Mouse (Mus musculus) liver, embryonic 14.5 days (tissue): Measurements from ENCODE around the gene Srl. TPM values are rescaled to one million over a fixed set of nuclear protein-coding genes. Genes with fewer than 3 reads are reported as not detected.

Source experiments
- ATAC-seq: fragments of 200-750 bp; cut with Nextera tagmentation; 2 replicates; pipeline ENCODE4 v1.8.0; 2017; ENCODE audit warnings: moderate number of reproducible peaks, mild to moderate bottlenecking, moderate library complexity; ENCODE audit not compliant: insufficient read depth
- DNase-seq, 3 experiments: peaks; one replicate each; pipeline ENCODE4 v3.0.0-alpha.2; 2012 to 2013; ENCODE audit warnings: low read depth in 3 of 3, low spot score in 3 of 3
- H3K27ac ChIP-seq: fragments of 300-500 bp; sonication (generic); 2 replicates; pipeline ENCODE4 v1.5.1; 2014; ENCODE audit warnings: moderate library complexity, mild to moderate bottlenecking, control low read depth, inconsistent platforms
- H3K27me3 ChIP-seq: fragments of 300-500 bp; sonication (generic); 2 replicates; pipeline ENCODE4 v1.6.1; 2014; ENCODE audit warnings: mild to moderate bottlenecking, low read length, moderate library complexity; ENCODE audit not compliant: control insufficient read depth, insufficient read depth
- H3K36me3 ChIP-seq: fragments of 300-500 bp; sonication (generic); replicated peaks from 2 replicates; pipeline ENCODE4 v1.6.1; 2014; ENCODE audit warnings: low read depth; ENCODE audit not compliant: control insufficient read depth, insufficient read depth
- H3K4me1 ChIP-seq, 2 experiments: fragments of 200-500 bp in 1 of 2; fragments of 300-500 bp in 1 of 2; sonication (generic) in 1 of 2; replicated peaks; 2 replicates each; pipeline ENCODE4 v1.6.1; 2012 to 2014; ENCODE audit warnings: antibody characterized with exemption in 1 of 2, inconsistent platforms in 1 of 2, low read length in 1 of 2; ENCODE audit not compliant: control insufficient read depth in 2 of 2, insufficient read depth in 2 of 2
- H3K4me2 ChIP-seq: fragments of 300-500 bp; sonication (generic); 2 replicates; pipeline ENCODE4 v1.6.1; 2014; ENCODE audit warnings: low read depth, mild to moderate bottlenecking, control low read depth, moderate library complexity
- H3K4me3 ChIP-seq, 2 experiments: fragments of 200-500 bp in 1 of 2; fragments of 300-500 bp in 1 of 2; sonication (generic) in 1 of 2; 2 replicates each; pipeline ENCODE4 v1.5.1; 2012 to 2014; ENCODE audit warnings: low read depth in 2 of 2, low read length in 2 of 2, mild to moderate bottlenecking in 2 of 2, control low read depth in 1 of 2, inconsistent platforms in 1 of 2, moderate library complexity in 1 of 2; ENCODE audit not compliant: insufficient read depth in 1 of 2
- H3K9ac ChIP-seq: fragments of 300-500 bp; sonication (generic); replicated peaks from 2 replicates; pipeline ENCODE4 v1.6.1; 2014; ENCODE audit warnings: mild to moderate bottlenecking, control low read depth, moderate library complexity
- H3K9me3 ChIP-seq: fragments of 300-500 bp; sonication (generic); 2 replicates; pipeline ENCODE4 v1.6.1; 2016; ENCODE audit warnings: low read length, mixed read lengths; ENCODE audit not compliant: control insufficient read depth
- CTCF ChIP-seq: IDR thresholded peaks from 2 replicates; pipeline ENCODE4 v1.5.1; 2016; ENCODE audit warnings: antibody characterized with exemption, low read depth, control low read depth
- EP300 ChIP-seq: IDR thresholded peaks from 2 replicates; pipeline ENCODE4 v1.6.1; 2016; ENCODE audit warnings: antibody characterized with exemption, low read depth
- WGBS: fragments of 180-500 bp; shearing (Covaris S2); extraction: QIAGEN DNeasy Blood & Tissue Kit; methylation state at CpG from one replicate; pipeline ENCODE4 v1.1.7; 2014; ENCODE audit not compliant: insufficient replicate concordance; 5-methylcytosine and 5-hydroxymethylcytosine counted together
- polyA plus RNA-seq, 2 experiments: library from polyadenylated mRNA; depleted of rRNA in 1 of 2; stranded (reverse) in 1 of 2; unstranded in 1 of 2; fragments of >200 nt; fragmentation: Nextera tagmentation in 1 of 2; extraction: Ambion mirVana in 1 of 2; gene quantifications; 2 replicates each; pipeline versions ENCODE4 v1.2.1 to v1.2.3; 2012 to 2014

Srl gene
- polyA plus RNA-seq, 2 experiments, result 1.2 to 1.5 TPM

DNA sequence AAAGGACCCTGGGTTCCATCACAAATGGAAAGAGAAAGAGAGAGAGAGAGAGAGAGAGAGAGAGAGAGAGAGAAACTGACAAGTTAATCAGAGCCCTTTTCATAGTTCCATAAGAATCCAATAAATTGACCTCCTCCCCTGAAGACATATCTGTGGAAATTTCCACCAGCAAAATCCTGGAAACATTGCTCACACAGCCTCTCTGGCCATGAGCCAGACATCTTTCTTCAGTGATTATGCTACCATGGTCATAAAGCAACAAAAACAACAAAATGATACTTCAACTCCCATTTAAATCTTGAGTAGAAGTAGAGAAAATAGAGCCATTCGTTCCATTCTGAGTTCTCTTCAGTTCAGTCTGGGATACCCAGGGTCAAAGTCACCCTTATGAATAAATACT, 97.2 kb downstream of the Srl start:
- TF ChIP-seq EP300, result no peak
- TF ChIP-seq CTCF, result no peak
- H3K27me3 ChIP-seq, result no peaks in the 10 kb centered on the region

DNA sequence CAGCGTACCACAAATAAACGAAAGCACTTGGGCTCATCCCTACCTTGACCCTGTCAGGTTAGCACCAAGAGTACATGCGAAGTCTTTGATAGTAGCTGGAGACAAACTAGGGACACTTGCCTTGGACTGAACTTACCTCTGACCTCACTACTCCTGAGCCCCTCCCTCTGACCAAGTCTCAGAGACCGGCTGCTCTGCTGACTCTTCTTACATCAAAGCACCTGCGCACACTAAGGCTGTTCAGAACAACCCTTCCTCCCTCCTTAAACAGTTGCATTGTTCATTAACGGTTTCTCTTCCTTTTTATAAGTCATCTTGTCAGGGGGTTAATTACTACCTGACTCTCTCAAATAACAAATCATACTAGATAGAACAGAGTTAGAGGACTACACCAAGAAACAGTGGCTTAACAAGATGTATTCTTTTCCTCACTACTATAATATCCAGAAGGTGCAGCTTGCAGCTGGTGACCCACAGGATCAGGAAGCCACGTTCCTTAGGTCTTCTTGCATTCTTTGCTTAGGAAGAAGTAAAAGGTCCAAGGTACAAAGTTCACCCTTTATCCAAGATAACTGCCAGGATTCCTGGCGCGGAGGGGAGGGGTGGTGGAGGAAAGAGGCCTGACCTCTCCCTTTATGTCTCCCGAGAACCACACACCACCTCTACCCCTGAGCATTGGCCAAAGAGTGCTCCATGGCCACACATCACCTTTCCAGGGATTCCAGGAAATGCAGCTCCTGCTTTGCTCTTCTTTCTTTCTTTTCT, 102.1 kb downstream of the Srl start:
- Histone ChIP-seq H3K4me3 (no peak overlapping the region), H3K4me2 (no peak overlapping the region), H3K4me1 (no peaks in the 10 kb centered on the region), H3K9me3 (no peaks in the 10 kb centered on the region), H3K9ac (no peak overlapping the region), H3K27ac (no peak overlapping the region), H3K36me3 (no peaks in the 10 kb centered on the region), H3K27me3 (no peaks in the 10 kb centered on the region)
- TF ChIP-seq EP300 (no peak), CTCF (no peak)
- DNase-seq (no peak), ATAC-seq (no peak)
- 61% methylated on average over 10 of the region's 10 CpGs for WGBS

More for the DNA sequence above, 97.2 kb downstream of the Srl start:
- Histone ChIP-seq H3K9ac (no peak overlapping the region), H3K9me3 (no peaks in the 10 kb centered on the region), H3K4me1 (no peaks in the 10 kb centered on the region; a peak in 1 of 4 replicates), H3K36me3 (no peaks in the 10 kb centered on the region), H3K4me3 (no peak overlapping the region), H3K27ac (no peak overlapping the region), H3K4me2 (no peak overlapping the region)
- ATAC-seq (no peak), DNase-seq (no peak)
- WGBS, result 63% methylated on average over 1 of the region's 1 CpGs

DNA sequence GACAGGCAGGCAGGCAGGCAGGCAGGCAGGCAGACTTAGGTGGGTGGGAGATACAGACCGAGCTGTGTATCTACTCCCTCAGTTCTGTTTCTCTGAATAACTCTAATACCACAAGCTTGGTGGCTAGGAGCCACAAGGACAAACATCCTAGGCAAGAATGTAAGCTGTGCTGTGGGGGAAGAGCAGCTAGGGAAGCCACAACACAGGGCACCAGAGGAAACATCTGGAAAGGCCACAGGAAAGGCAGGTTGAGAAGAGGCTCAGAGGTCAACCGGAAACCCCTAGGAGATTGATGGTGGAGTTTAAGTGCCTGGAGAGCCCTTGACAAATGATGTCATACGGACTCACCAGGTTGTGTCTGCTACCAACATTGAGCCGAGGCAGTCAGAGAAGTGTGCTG, 104.9 kb downstream of the Srl start:
- 7% methylated on average over 4 of the region's 4 CpGs for WGBS
- ATAC-seq, result no peak
- Histone ChIP-seq H3K4me2 (no peak overlapping the region), H3K27ac (no peak overlapping the region), H3K9ac (no peak overlapping the region), H3K4me3 (no peak overlapping the region), H3K4me1 (no peaks in the 10 kb centered on the region), H3K9me3 (no peaks in the 10 kb centered on the region), H3K27me3 (no peaks in the 10 kb centered on the region), H3K36me3 (no peaks in the 10 kb centered on the region)
- no peak for TF ChIP-seq EP300
- no peak for TF ChIP-seq CTCF
- DNase-seq, result no peak

DNA sequence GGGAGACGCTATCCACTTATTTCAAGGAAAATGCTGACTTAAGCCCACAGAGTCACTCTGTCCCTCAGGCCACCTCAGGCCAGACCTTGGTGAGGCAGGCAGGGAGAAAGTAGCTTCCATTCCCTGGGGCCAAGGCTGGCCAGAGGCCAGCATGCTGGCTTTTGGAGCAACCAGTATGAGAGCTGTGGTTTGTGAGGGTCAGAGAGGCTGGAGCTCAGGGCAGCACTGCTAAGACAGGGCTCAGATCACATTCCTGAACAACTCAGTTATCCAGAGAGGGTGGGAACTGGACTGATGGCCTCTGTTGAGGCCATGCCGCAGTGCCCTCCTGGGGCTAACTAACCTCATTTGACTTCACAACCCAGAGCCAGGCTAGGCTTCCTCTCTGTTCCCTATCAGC, 106.2 kb downstream of the Srl start:
- TF ChIP-seq EP300 (no peak), CTCF (no peak)

GRCm38 (mm10) chr16:4431841-4432240, 109.8 kb downstream of the Srl start:
- ATAC-seq, result no peak
- TF ChIP-seq EP300, result no peak
- TF ChIP-seq CTCF, result no peak
- no peak overlapping the region for H3K4me3 ChIP-seq
- no peak overlapping the region for H3K4me2 ChIP-seq
- no peaks in the 10 kb centered on the region for H3K27me3 ChIP-seq
- no peaks in the 10 kb centered on the region for H3K4me1 ChIP-seq
- H3K27ac ChIP-seq, result no peak overlapping the region
- no peaks in the 10 kb centered on the region for H3K36me3 ChIP-seq
- WGBS, result 47% methylated on average over 4 of the region's 4 CpGs
- no peaks in the 10 kb centered on the region for H3K9me3 ChIP-seq
- no peak for DNase-seq
- H3K9ac ChIP-seq, result no peak overlapping the region

More for the DNA sequence above, 106.2 kb downstream of the Srl start:
- H3K27me3 ChIP-seq, result no peaks in the 10 kb centered on the region
- no peaks in the 10 kb centered on the region for H3K36me3 ChIP-seq
- no peaks in the 10 kb centered on the region for H3K9me3 ChIP-seq
- H3K4me1 ChIP-seq, result no peaks in the 10 kb centered on the region
- no peak overlapping the region for H3K9ac ChIP-seq
- WGBS, result 78% methylated on average over 2 of the region's 2 CpGs
- H3K27ac ChIP-seq, result no peak overlapping the region
- ATAC-seq, result no peak
- no peak overlapping the region for H3K4me2 ChIP-seq
- no peak overlapping the region for H3K4me3 ChIP-seq
- DNase-seq, result no peak
